Mouse (Mus musculus) erythroblast, embryonic 14.5 days (primary cell): ENCODE results near the gene Card19.

Experiments used
- GATA1 ChIP-seq: IDR thresholded peaks from 2 replicates; pipeline ENCODE4 v1.6.1; 2012; ENCODE audit warnings: low read length, inconsistent platforms, mixed read lengths
- TAL1 ChIP-seq: IDR thresholded peaks from 3 replicates; pipeline ENCODE4 v1.6.1; 2012; ENCODE audit warnings: low read length, inconsistent platforms, mixed read lengths

- TF ChIP-seq GATA1 (no peak), TAL1 (no peak)
Observed at GRCm38 (mm10) chr13:49233792-49234572, 18.1 kb upstream of the Card19 start.
